Mouse (Mus musculus) frontal cortex, postnatal 36 days (tissue): ENCODE data around the gene Pola1.
"Not testable (repeated sequence)": the region's sequence is repeated elsewhere in the genome, so short reads cannot be mapped to it uniquely, and the experiment has no call there.

Source experiments
- DNase-seq, 2 experiments: peaks; one replicate each; pipeline ENCODE4 v3.0.0; 2022; ENCODE audit warnings: low spot score in 2 of 2

Gene Pola1

DNA sequence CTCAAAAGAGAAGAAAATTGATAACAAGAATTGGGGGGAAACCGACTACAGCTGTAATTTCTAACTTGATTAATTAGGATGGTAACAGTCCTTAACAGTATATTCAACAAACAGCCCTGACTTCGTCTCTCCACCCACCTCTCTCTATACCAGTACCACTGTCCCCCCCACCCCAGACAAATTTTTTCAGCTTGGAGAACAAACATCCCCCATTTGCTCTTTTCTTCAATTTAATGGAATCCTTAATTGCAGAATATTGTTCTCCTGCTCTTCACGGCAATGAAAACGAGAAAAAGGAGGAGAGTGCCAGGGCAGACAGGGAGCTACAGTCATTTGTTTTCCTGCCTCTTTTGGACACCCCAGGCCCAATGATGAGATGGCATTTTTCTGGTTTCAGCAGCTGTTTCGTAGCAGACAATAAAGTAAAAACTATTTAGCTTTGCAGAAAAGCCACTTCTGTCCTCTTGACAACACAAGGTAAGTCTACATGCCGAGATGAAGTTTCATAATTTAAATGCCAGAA is 202.2 kb downstream of the Pola1 start:
- DNase-seq = no peak

DNA sequence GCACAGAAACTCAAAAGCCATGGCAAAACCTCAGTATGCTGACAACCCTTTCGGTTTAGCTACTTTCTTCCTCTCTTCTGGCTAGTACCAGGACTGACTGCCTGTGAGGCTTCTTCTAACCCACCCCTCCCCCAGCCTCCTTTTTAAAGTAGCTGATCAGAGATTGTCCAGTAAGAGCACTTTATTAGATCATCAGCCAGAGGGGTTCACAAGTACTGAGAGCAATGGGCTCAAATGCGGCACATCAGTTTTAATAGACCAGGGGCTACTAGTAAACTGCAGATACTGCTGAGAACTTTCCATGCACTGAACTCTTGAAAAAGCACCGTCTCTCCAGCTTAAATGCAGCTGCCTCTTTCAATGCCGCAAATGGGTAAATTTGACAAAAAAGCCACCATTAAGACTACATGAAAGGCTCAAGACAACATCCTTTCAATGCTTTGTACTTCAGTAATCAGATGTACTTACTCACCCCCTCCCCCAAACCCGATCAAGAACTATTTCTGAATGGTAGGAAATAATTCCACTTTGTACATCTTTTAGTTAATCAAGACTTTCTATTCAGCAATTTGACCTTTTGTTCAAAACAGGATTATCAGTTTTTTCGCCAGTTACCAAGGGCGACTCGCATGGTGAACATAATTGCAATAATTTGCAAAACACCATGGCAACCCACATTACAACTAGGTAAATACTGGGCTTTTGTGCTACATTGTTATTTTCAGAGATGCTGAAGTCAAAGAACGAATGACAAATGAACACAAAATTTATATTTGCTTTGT is 202.8 kb downstream of the Pola1 start:
- DNase-seq = no peak

DNA sequence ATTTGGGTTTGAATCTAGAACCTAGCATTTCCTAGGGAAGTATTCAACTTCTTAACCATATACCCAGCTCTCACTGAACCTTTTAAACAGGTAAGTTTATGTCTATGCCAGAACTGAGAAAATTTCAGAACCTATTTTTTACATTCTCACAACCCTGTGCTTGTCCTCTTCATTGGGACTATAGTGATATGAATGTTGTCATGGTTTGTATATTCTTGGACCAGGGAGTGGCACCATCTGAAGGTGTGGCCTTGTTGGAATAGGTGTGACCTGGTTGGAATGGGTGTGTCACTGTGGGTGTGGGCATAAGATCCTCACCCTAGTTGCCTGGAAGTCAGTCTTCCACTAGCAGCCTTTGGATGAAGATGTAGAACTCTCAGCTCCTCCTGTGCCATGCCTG is 231.1 kb downstream of the Pola1 start:
- not testable (repeated sequence) for DNase-seq

DNA sequence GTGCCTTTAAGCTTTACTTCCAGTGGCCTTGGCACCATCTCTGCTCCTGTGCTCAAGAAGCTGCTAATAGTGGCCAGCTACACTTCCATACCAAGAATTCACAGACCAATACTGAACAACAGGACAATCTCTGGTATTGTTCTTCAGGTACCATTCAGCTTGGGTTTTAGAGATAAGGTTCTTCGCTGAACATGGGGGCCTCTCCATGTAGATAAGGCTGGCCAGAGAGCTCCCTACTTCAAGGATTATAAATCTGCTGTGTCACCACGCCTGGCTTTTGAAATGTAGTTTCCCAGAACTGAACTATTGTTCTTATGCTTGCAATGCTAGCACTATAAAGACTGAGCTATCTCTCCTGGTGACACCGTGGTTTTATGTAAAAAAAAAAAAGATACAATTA is 234.9 kb downstream of the Pola1 start:
- DNase-seq = no peak

DNA sequence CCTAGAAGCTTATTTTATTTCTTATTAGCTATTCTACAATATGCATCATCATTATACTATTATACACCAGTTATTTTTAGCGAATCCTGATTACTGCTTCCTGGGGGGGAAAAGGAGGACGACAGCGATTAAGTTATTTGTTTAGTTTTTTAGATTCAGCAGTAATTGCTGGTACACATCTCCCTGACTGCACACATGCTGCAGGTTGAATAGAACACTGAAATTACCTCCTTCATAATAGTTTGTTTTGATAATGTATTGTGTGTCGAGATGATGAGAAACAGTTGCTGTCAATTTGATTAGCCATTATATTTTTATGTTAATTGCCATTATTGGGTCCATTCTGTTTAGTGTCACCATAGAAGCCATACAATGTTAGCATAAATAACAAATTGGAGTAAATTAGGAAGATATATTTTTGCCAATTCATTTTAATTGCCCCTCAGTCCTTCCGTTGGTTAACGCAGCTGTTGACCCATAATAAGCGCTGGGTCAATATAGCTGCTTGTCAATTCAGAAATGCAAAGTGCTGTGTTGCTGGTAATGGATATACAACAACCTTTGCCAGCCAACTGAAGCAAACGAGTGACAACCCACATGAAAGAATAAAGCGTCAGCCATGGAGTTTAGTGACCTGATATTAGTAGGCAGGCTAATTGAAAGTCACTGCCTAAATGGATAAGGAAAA is 254.5 kb downstream of the Pola1 start:
- DNase-seq = no peak

DNA sequence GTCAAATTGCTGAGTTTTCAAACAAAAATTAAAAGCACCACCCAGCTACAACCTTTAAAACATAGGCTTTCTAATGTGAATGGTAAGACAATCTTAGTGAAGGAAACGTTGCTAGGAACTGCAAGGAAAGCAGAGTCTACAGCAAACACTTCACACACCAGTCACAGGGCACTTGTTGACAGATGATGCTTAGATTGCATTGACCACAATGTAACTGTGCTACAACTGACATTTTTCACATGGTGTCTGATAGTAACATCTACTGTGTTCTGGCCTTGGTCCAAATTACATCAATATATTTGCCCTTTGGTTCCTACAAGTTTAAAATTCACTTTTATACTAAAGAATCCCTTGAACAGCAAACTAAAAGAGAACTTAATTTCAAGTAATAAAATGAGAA is 258.5 kb downstream of the Pola1 start:
- DNase-seq = no peak

DNA sequence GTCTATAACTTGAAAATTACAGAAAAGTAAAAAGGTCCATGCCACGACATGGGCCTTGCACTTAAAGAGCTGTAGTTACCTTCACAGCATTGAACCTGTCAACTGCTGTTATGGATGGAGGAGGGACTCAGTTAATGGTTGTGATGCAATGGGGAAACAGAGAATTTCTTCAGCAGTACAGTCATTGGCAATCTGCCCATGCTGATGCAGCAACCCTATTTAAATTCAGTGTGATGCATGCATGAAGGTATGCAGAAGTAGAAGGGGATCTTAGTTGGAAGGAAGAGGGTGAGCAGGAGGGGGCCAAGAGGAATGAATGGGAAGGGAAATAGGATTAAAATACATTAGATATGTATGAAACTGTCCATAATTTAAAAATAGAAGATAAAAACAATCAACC is 262.2 kb downstream of the Pola1 start:
- no peak for DNase-seq

DNA sequence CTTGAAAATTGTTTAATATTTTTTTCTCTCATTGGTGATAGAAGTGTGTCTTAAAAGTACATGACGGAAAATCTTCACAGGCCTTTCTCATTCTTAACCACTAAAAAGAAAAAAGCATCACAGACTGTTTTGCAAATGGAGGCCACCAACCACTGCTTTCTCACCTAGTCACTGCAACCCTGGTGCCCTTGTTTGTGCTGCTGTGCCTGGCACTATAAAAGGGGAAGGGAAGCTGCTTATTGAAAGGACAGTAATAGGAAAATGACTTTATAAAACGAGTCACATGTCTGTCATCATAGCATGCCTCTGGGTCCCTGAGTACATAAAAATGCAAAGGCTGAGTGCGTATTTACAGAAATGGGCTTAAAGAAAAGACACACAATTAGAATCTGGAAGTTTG is 263.7 kb downstream of the Pola1 start:
- DNase-seq = no peak

DNA sequence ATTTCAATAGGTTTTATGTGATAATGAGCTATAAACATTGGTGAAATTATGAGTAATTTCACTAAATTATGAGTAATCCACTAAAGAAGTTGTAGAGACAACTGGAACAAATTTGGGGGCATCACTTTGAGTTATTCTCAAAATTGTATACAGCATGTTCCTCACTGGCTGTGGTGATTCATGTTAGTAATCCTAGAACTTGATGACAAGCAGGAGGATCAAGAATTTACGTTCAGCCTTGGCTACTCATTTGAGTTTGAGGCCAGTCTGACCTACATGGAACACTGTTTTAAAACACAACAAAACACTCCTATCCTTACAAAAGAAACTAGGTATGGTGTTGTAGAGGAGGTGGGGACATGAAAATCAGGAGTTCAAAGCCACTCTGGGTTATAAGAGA is 310.6 kb downstream of the Pola1 start:
- no peak for DNase-seq

DNA sequence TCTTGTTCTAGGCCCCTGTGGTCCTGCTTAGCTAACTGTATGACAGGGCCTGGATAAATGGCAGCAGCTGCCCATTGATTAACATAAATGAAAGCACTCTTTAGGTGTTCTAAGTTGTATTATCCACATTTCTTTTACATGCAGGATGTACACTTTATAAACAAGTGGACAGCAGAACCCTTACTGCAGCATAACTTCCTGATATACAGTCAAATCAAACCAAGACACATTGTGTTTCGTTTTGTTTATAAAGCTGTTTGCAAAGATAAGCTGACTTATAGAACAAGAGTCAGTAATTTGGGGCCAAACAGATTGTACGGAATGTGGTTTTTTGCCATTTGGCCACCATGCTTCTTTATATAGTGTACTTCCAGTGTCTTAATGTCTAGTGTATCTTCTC is 312.0 kb downstream of the Pola1 start:
- DNase-seq = no peak

DNA sequence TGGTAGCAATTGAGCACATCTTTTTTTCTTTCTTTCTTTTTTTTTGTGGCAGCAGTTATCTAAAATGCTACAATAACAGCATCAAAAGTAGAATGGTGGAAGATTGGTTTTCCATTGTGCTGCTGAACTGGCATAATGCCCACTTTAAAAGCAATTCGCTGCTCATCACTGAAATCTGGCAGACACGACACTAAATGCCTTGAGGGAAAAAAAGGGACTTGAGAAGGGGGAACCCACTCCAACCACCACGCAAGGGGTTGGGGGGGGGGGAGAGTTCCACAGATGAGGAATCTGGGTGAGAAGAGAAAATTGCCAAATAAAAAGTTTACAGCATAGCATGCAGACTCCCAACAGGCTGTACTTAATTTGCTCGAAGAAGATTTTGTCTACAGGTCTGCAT is 314.4 kb downstream of the Pola1 start:
- DNase-seq = no peak

DNA sequence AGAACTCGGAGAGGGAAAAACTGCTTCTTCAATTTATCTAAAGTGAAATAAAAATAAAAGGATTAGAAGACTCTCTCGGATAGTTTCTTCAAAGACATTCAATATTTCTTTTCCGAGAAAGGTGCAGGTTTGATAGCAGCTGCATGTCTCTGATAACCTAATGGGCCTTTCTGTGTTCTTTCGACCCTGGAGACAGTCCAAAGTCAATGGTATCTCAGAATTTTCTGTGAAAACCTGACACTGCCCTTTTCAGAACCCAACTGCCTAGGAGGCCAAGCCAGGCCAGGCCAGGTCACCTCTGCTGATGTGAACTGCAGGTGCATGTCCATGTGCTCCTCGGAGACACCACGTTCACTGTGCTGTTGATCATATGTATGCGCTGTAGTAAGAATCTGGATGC is 326.2 kb downstream of the Pola1 start:
- DNase-seq = no peak

DNA sequence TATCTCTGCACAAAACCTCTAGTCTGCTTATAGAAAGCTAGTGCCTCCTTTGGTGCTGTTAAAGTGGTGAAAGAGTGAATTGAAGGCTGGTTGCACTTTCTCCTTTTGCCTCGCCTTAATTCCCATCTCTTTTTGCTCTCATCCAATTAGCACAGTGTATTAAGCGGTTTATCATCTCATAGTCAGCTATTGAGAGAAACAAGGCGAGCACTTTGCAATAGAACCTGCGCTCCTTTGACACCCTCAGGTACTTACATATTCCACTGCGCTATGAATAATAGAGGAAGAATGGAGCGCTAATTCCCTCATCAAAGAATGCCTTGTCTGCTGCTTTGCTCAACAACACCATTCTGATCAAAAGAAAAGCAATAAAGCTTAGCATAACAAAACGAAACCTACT is 330.2 kb downstream of the Pola1 start:
- DNase-seq = no peak

DNA sequence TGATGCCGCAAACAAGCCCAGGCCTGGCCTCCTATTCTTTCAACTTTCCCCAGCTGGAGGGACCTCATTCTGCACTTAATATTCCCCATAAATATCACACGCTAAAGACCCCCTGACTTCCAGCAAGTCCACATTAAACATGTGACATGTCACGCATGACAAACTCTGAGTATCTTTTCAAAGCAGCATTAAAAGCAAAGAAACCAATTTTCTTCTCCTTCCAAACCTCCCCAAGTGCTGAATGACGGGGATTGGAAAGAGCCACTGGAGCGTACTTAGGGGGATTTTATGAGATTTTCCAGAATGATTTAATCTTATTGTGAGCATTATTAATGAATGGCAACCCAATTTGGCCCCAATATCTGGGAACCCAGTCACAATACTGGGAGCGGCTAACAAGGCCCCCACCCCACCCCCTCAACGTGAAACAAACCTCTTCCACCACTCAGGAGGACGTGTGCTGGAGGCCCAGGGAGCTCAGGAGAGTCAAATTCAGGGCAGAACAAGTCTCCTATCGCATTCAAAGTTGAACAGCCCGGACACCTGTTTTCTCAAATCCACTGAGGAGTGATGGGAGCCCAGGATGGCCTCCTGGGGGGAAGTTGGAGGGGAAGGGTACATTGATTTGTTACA is 331.7 kb downstream of the Pola1 start:
- DNase-seq = no peak

DNA sequence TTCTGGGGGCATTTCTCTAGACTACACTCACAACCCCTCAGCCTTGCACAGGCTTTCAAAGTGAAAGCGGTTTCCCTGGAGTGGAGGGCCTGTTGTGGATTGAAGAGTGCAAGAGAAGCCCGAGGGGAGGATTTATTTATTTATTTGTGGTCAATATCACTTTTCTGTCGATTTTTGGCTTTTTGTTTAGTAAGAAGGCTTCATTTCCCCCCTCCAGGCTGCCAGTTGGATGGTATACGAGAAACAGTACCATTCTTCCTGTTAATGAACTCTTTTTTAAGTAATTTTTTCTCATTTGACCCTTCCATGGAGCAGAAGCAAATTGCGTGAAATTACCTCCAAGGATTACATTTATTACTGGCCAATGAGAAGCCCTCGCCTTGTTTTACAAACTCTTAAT is 332.2 kb downstream of the Pola1 start:
- DNase-seq = no peak

DNA sequence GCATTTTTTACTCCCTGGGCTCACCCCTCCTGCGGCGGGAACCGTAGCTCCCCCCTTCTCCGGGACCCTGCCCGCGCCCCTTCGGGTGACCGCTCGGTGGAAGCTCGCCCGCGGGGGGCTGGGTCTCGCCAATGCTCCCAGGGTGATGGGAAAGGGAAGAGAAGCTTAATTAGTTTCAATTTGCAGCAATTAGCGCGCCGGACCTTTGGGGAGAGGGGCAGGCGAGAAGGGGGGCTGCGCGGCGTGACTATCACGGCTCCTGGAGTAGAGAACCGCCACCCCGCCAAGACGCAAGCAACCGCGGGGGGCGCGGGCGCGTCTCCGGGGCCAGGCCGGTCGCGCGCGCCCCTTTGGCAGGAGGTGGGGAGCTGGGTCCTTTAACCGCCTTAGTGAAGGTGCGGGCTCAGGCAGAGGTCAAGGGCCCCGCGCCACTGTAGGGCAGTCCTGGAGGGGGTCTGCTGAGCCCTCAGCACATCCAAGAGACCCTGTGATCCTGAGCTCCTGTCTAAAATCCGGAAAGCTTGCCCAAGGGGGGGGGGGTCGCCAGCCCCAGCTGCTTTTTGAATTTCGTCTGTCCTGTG is 332.8 kb downstream of the Pola1 start:
- no peak for DNase-seq

DNA sequence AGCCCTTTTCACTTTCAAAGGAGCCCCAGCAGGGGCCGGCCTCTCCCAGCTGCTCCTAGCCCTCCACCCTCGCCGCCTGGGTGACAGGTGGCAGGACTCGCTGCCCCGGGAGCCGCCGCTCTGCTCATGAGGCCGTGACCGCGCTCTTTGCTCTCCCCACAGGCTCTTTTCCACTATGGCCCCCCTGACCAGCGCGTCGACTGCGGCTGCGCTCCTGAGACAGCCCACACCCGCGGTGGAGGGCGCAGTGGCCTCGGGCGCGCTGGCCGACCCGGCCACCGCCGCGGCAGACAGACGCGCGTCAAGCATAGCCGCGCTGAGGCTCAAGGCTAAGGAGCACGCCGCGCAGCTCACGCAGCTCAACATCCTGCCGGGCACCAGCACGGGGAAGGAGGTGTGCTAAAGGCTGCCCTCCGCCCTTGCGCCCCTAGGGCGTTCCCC is 334.9 kb downstream of the Pola1 start:
- DNase-seq = no peak

DNA sequence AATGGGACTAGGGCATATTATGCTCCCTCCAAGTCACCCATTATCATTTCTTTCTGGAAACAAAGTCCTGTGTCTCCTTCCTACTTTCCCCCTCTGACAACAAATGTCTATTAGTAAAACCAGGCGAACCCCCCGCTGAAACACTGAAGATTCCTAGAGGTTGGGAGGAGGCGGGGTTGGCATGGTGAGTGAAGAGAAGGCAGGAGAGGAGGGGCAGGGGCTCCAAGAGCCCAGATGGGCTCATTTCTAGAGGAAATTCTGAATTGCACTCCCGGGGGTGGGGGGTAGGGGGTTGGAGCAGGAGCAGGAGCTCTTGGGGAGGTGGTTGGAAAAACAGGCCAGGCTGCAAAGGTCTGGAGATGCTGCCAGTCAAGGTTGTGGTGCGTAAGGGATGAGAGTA is 336.1 kb downstream of the Pola1 start:
- DNase-seq = no peak

DNA sequence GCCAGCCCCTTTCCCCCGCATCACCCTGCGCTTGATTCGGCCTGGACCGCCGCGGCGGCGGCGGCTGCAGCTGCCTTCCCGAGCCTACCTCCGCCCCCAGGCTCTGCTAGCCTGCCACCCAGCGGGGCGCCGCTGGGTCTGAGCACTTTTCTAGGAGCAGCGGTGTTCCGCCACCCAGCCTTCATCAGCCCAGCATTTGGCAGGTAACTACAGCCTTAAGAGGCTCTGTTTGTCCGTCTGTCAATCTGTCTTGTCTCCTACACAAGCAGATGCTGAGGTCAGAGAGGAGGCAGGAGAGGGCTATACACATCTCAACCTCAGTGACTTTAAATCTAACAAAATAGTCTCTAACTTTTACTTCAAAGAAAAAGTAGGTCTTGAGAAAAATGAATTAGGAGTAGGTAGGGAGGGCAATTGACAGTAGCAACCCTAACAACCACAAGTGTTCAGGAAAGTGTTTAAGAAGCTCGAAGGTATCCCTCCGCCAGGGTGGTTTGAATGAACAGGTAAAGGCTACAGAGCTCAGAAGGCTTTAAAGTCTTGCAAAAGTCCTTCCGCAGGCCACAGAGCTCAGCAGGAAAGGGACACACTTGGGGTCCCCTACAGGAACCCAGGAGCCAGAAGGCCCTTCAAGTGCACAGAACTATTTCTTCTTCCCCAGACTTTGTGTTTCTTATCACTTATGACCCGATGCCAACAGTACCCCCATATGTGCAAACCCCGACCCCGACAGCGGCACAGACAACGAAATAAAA is 337.0 kb downstream of the Pola1 start:
- no peak for DNase-seq

DNA sequence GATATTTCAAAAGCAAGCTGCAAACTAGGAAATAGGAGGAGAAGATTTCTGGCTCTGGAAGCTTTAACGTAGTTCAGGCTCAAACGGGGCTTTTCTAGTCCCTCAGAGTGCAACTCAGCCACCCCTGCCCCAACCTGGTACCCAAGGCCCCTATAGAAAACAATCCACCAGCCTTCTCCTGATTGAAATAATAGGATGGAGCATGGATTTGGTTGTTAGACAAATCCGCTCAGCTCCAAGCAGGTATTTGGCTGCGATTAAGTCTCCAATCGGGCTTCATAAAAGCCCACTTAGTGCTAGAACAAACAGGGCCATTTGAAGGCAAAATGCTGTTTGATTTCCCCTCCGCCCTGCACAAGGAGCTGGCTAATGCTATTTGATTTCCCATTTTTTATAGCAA is 339.9 kb downstream of the Pola1 start:
- no peak for DNase-seq

DNA sequence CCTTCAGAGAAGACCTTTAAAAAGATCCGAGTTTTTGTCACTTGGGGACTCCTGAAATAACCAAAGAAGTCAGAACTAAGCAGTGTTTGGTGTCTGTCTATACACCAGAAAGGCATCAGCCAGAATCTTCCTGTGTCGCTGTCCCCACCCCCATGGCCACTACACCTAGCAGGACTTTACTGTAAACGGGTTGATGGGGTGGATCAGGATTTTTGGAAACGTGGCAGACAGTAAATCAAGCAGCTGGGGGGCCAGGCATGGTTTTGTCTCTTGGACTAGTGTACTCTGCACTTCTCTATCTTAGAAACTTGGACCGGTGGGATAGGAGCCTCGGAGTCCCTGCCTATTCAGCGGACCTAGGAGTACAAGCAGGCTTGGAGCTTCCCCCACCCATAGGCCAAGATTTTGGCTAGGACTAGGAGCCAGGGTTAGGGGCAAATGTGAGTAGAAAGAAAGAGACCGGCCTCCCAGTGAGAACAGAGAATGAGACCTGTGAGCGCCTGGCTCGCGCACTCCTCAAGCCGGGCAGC is 342.0 kb downstream of the Pola1 start:
- no peak for DNase-seq
